Mouse (Mus musculus): ENCODE results near the gene Dlec1.

DNA sequence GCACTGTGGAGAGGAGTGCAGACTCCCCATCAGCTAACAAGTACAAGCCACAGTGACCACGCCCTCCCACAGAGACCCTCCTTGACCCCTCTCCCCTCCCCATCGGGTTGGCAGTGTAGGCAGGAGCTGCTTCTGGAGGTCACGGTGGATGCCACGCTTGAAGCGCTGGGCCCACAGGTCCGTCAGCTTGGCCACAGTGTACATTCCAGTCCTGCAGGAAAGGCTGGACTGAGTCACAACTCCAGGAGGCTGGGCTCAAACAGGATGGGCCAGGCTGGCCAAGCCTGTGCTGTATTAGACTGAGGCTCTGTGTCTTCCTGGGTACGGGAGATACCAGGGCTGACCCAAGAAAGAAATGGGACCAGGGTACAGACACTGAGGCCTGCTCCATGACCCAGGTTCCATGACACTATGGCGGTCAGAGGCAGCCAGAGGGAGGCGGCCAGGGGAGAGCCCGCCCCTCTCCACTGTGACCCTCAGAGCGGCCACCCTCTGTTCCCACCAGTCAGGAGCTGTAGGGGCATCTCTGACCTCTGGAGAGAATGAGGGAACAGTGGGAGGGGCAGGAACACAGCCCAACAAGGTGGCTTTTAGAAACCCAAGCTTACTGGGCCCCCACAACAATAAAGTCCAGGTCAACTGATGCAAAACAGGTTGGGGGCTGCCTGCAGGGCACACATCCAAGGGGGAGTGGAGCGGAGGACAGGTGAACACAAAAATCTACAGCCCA is 10.5 kb upstream of the Dlec1 start:
- no peak for TF ChIP-seq CTCF (IDR thresholded peaks at IDR 0.05; ENCODE audit: low read depth)
- TF ChIP-seq EP300 (IDR thresholded peaks at IDR 0.05; ENCODE audit: low read depth): no peak
